ENCODE assay signal across 21 mouse cellular contexts in the genomic region with DNA sequence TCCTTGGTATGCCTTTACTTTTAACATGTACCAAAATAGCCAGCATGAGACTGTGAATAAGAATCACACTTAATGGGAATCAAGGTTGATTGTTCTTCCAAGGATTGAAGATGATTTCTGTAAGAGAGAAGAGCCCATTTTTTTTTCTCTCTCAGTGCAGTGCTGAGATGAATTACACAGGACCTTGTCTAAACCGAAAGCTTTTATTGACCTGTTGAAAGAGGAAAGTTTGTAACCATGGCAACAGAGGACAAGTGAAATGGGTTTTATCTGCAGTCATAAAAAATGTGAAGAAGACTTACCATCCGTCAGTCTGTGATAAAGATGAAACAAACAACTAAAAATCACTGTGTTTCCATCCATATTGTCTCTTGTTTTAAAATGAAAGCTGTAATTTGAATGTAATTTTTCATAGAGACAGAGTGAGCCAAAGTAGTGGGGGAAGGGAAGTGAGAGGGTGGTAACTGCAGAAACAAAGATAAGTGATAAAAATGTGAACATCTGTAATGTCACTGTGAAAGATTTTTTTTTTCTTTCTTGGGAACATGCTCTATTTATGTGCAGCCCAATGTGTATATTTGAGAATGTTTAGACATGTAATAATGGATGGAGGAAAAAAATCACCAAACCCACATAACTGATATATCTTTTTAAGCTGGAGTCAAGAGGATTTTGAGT.
DNase-seq lines count a peak whose midpoint lies in the region; ATAC-seq and TF ChIP-seq lines count a peak whose summit lies in the region.
"Had no signal": no experiment of that assay in that cellular context is flagged by ENCODE, and none has a peak within 500 bp of the region (broad histone marks: within the 10 kb centered on the region; RNA-seq: fewer than 3 reads in every experiment).

No protein-coding gene starts in this region.

- H3K4me1 ChIP-seq in forebrain, postnatal 0 days (ENCODE audit: insufficient read depth): no peaks in the 10 kb centered on the region
- H3K4me1 ChIP-seq in forebrain, embryonic 16.5 days (replicated peaks; ENCODE audit: control insufficient read depth, insufficient read depth, low read length): no peaks in the 10 kb centered on the region
- H3K4me1 ChIP-seq in midbrain, embryonic 16.5 days (ENCODE audit: control insufficient read depth, insufficient read depth, low read length): 0 out of 2 replicates have a peak, but pooled peaks cover 2% of the 10 kb centered on the region
- H3K4me1 ChIP-seq: forebrain, embryonic 10.5 days; neural tube, embryonic 15.5 days had no signal

- 17% methylated on average over 2 of the region's 2 CpGs for WGBS in forebrain, postnatal 0 days
- WGBS in forebrain, embryonic 16.5 days: 25% methylated on average over 2 of the region's 2 CpGs
- WGBS in midbrain, embryonic 16.5 days: 8% methylated on average over 2 of the region's 2 CpGs

- H3K27ac ChIP-seq in forebrain, postnatal 0 days (ENCODE audit: low read depth, low read length): no peak overlapping the region
- H3K27ac ChIP-seq in forebrain, embryonic 16.5 days (ENCODE audit: low read length): no peak overlapping the region
- peak overlapping the region; percentile 33; the same call in 1 of the 2 replicates for H3K27ac ChIP-seq in midbrain, embryonic 16.5 days (ENCODE audit: low read length)
- H3K27ac ChIP-seq: forebrain, embryonic 10.5 days; macrophage; midbrain, embryonic 12.5 days; neural tube, embryonic 15.5 days had no signal

- no peak overlapping the region for H3K9ac ChIP-seq in forebrain, postnatal 0 days
- H3K9ac ChIP-seq in forebrain, embryonic 16.5 days (replicated peaks; ENCODE audit: low read depth, low read length): no peak overlapping the region
- H3K9ac ChIP-seq in midbrain, embryonic 16.5 days (ENCODE audit: low read depth, low read length): no peak overlapping the region
- H3K9ac ChIP-seq: midbrain, embryonic 12.5 days; neural tube, embryonic 15.5 days had no signal

- H3K4me2 ChIP-seq in forebrain, postnatal 0 days (ENCODE audit: low read depth): no peak overlapping the region
- no peak overlapping the region for H3K4me2 ChIP-seq in forebrain, embryonic 16.5 days (ENCODE audit: low read length)
- no peak overlapping the region for H3K4me2 ChIP-seq in midbrain, embryonic 16.5 days (ENCODE audit: low read length)
- H3K4me2 ChIP-seq: heart, embryonic 11.5 days; midbrain, embryonic 12.5 days; neural tube, embryonic 15.5 days had no signal

- no peak for TF ChIP-seq CTCF in forebrain, postnatal 0 days (IDR thresholded peaks at IDR 0.05; ENCODE audit: low read depth)

- no peaks in the 10 kb centered on the region for H3K27me3 ChIP-seq in forebrain, postnatal 0 days (ENCODE audit: insufficient read depth, low read length)
- no peaks in the 10 kb centered on the region for H3K27me3 ChIP-seq in forebrain, embryonic 16.5 days (replicated peaks; ENCODE audit: control insufficient read depth, insufficient read depth, low read length)
- no peaks in the 10 kb centered on the region for H3K27me3 ChIP-seq in midbrain, embryonic 16.5 days (ENCODE audit: control insufficient read depth, insufficient read depth, low read depth, low read length)
- H3K27me3 ChIP-seq: midbrain, embryonic 12.5 days; neural tube, embryonic 15.5 days had no signal

- ATAC-seq in forebrain, postnatal 0 days: peak; percentile 53
- no peak for ATAC-seq in forebrain, embryonic 16.5 days
- ATAC-seq in midbrain, embryonic 16.5 days: peak; percentile 86

- H3K4me3 ChIP-seq in forebrain, postnatal 0 days (ENCODE audit: low read depth, low read length): no peak overlapping the region
- no peak overlapping the region for H3K4me3 ChIP-seq in forebrain, embryonic 16.5 days (replicated peaks; ENCODE audit: low read length)
- H3K4me3 ChIP-seq in midbrain, embryonic 16.5 days (ENCODE audit: low read depth, low read length): no peak overlapping the region
- H3K4me3 ChIP-seq: forebrain, embryonic 10.5 days; midbrain, embryonic 12.5 days; neural tube, embryonic 15.5 days had no signal

- H3K36me3 ChIP-seq in forebrain, postnatal 0 days (ENCODE audit: insufficient read depth): no peaks in the 10 kb centered on the region
- H3K36me3 ChIP-seq in forebrain, embryonic 16.5 days (ENCODE audit: control insufficient read depth, insufficient read depth): no peaks in the 10 kb centered on the region
- H3K36me3 ChIP-seq in midbrain, embryonic 16.5 days (ENCODE audit: control insufficient read depth, insufficient read depth, low read length): no peaks in the 10 kb centered on the region
- H3K36me3 ChIP-seq: forebrain, embryonic 10.5 days; midbrain, embryonic 12.5 days; neural tube, embryonic 15.5 days had no signal

- DNase-seq in forebrain, postnatal 0 days: peak; percentile 31
- peak; percentile 4 for DNase-seq in R1 (ENCODE audit: low read depth, low spot score)
- DNase-seq in embryo, embryonic 11.5 days (ENCODE audit: low read depth, low spot score): peak; percentile 17
- DNase-seq in layer of hippocampus, postnatal 25 days (ENCODE audit: extremely low spot score in 1 of 2, low spot score in 1 of 2): no peak
- no peak for DNase-seq in adipocyte (ENCODE audit: low spot score)
- DNase-seq in frontal cortex, postnatal 10 days (ENCODE audit: low spot score in 2 of 2): no peak
- DNase-seq: adrenal gland, adult 2 months; cerebellum, adult 2 months; cerebellum, postnatal 25 days; heart, adult 11 months; kidney, adult 2 months; kidney, postnatal 10 days; right cerebral cortex, adult 18-20 months; thymus, adult 2 months had no signal

- H3K9me3 ChIP-seq in forebrain, postnatal 0 days (ENCODE audit: low read length): no peaks in the 10 kb centered on the region
- H3K9me3 ChIP-seq in forebrain, embryonic 16.5 days (ENCODE audit: control insufficient read depth, low read length): no peaks in the 10 kb centered on the region
- no peaks in the 10 kb centered on the region for H3K9me3 ChIP-seq in midbrain, embryonic 16.5 days (replicated peaks; ENCODE audit: control insufficient read depth, low read length, poor library complexity, severe bottlenecking)
- H3K9me3 ChIP-seq: forebrain, embryonic 10.5 days; midbrain, embryonic 12.5 days; neural tube, embryonic 15.5 days had no signal

Comparison
In these comparisons a context has a peak if more than half of its experiments do, and no peak if none do; other contexts are left out.
1. DNase-seq: peak in forebrain, postnatal 0 days (single experiment), R1 (single experiment) and embryo, embryonic 11.5 days (single experiment); none in layer of hippocampus, postnatal 25 days (0 of 2), adipocyte (single experiment) and frontal cortex, postnatal 10 days (0 of 2).